Mouse (Mus musculus) CH12.LX (cell line): ENCODE measurements at regions not wholly inside any gene's neighbourhood (a gene's known extent, or its start where the extent isn't known, plus 50 kb on each side); places are given as distances from the start of the nearest gene placed in this dataset.
"Not testable (repeated sequence)": the region's sequence is repeated elsewhere in the genome, so short reads cannot be mapped to it uniquely, and the experiment has no call there.

Source experiments
- CTCF ChIP-seq, 2 experiments: IDR thresholded peaks in 1 of 2; conservative IDR thresholded peaks in 1 of 2; 2 replicates each; pipeline ENCODE4 v1.5.1; 2011 to 2012; ENCODE audit warnings: low read depth in 2 of 2, low read length in 2 of 2, improper control_type of control experiment in 1 of 2, inconsistent platforms in 1 of 2, mild to moderate bottlenecking in 1 of 2, moderate library complexity in 1 of 2
- E2F4 ChIP-seq: IDR thresholded peaks from 2 replicates; pipeline ENCODE4 v1.6.1; 2011; ENCODE audit warnings: low read depth, low read length, improper control_type of control experiment; ENCODE audit not compliant: insufficient replicate concordance
- EP300 ChIP-seq: IDR thresholded peaks from 2 replicates; pipeline ENCODE4 v1.6.1; 2011; ENCODE audit warnings: low read length, improper control_type of control experiment
- MAFK ChIP-seq: IDR thresholded peaks from 2 replicates; pipeline ENCODE4 v1.6.1; 2011; ENCODE audit warnings: low read length, improper control_type of control experiment; ENCODE audit not compliant: insufficient replicate concordance
- MEF2A ChIP-seq: IDR thresholded peaks from 2 replicates; pipeline ENCODE4 v1.6.1; 2014; ENCODE audit warnings: low read depth, mild to moderate bottlenecking, inconsistent platforms, low read length, improper control_type of control experiment, borderline replicate concordance
- MYC ChIP-seq: IDR thresholded peaks from 2 replicates; pipeline ENCODE4 v1.6.1; 2011; ENCODE audit warnings: low read depth, mild to moderate bottlenecking, improper control_type of control experiment, low read length
- POLR2A ChIP-seq: IDR thresholded peaks from 2 replicates; pipeline ENCODE4 v1.6.1; 2011; ENCODE audit warnings: low read depth, mild to moderate bottlenecking, improper control_type of control experiment, low read length
- POLR2AphosphoS2 ChIP-seq: IDR thresholded peaks from 2 replicates; pipeline ENCODE4 v1.6.1; 2011; ENCODE audit warnings: low read depth, low read length, improper control_type of control experiment
- SIN3A ChIP-seq: IDR thresholded peaks from 2 replicates; pipeline ENCODE4 v1.6.1; 2012; ENCODE audit warnings: low read length, improper control_type of control experiment, inconsistent platforms
- TCF12 ChIP-seq: IDR thresholded peaks from 2 replicates; pipeline ENCODE4 v1.6.1; 2014; ENCODE audit warnings: low read depth, mild to moderate bottlenecking, inconsistent platforms, low read length, improper control_type of control experiment
- UBTF ChIP-seq: IDR thresholded peaks from 2 replicates; pipeline ENCODE4 v1.6.1; 2012; ENCODE audit warnings: low read depth, mild to moderate bottlenecking, inconsistent platforms, low read length, improper control_type of control experiment, moderate library complexity
- ZKSCAN1 ChIP-seq: IDR thresholded peaks from 2 replicates; pipeline ENCODE4 v1.6.1; 2012; ENCODE audit warnings: low read depth, inconsistent platforms, low read length, improper control_type of control experiment, borderline replicate concordance

- TF ChIP-seq CTCF (conservative IDR thresholded peaks at IDR 0.05 in 1 of 2, IDR thresholded peaks at IDR 0.05 in 1 of 2; ENCODE audit: low read depth in 2 of 2, low read length in 2 of 2); POLR2A; UBTF; MAFK; E2F4; EP300; POLR2AphosphoS2; TCF12; SIN3A; MYC; MEF2A; ZKSCAN1: not testable (repeated sequence)
These were observed 297.0 kb downstream of the Eipr1 start for GRCm38 (mm10) chr12:29048596-29048995.
